Mouse (Mus musculus) hindlimb bud, embryonic 11.5 days (tissue): Measurements from ENCODE around the gene Prss22.
"Not testable (repeated sequence)": the region's sequence is repeated elsewhere in the genome, so short reads cannot be mapped to it uniquely, and the experiment has no call there.

ENCODE experiments used
- DNase-seq: peaks from one replicate; pipeline ENCODE4 v3.0.0-alpha.2; 2012; ENCODE audit warnings: low read depth, low spot score; ENCODE audit errors: extremely low spot score

Gene Prss22

GRCm38 (mm10) chr17:23949068-23949467, 48.8 kb downstream of the Prss22 start:
- DNase-seq, result no peak

- not testable (repeated sequence) for DNase-seq
Observed at GRCm38 (mm10) chr17:23947486-23947885, 50.4 kb downstream of the Prss22 start.
